Mouse (Mus musculus): ENCODE results near the gene Sumo1. TPM values are rescaled to one million over a fixed set of nuclear protein-coding genes. Genes with fewer than 3 reads are reported as not detected.
"Not testable (repeated sequence)": the region's sequence is repeated elsewhere in the genome, so short reads cannot be mapped to it uniquely, and the experiment has no call there.

Gene Sumo1
- polyA plus RNA-seq, 1 experiment = 32.2 TPM

DNA sequence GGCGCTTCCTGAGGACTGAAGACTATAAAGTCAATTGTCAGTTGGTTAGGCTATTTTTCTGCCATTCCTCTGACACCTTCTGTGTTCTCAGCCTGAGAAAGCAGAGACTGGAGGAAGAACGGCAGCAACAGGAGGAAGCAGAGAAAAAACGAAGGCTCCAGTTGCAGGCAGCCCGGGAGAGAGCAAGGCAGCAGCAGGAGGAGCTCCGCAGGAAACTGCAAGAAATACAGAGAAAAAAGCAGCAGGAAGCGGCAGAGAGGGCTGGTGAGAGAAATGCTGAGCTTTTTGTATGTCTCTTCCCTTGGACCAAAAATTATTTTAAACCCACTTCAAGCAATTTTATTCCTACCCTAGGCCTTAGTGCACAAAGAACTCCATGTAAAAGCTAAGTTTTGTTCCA lies 37.6 kb downstream of the Sumo1 start:
- H3K4me1 ChIP-seq (ENCODE audit: control insufficient read depth, insufficient read depth, low read length) = peaks cover 4% of the 10 kb centered on the region
- no peaks in the 10 kb centered on the region for H3K36me3 ChIP-seq (ENCODE audit: control insufficient read depth, insufficient read depth, low read length)
- no peaks in the 10 kb centered on the region for H3K27me3 ChIP-seq (ENCODE audit: control insufficient read depth, insufficient read depth, low read length)
- no peak overlapping the region for H3K4me3 ChIP-seq (ENCODE audit: control insufficient read depth, low read depth, low read length)
- H3K27ac ChIP-seq (ENCODE audit: control insufficient read depth, insufficient read depth, low read depth, low read length) = peak overlapping the region; percentile 21; the same call in 1 of the 2 replicates
- TF ChIP-seq POLR2A (IDR thresholded peaks at IDR 0.05; ENCODE audit: control insufficient read depth, low read depth, low read length) (no peak), CTCF (IDR thresholded peaks at IDR 0.05; ENCODE audit: control insufficient read depth, insufficient read depth, insufficient replicate concordance, low read depth, low read length) (no peak)

- Histone ChIP-seq H3K27ac (ENCODE audit: control insufficient read depth, insufficient read depth, low read depth, low read length) (no peak overlapping the region; the same call in 1 of the 2 replicates), H3K36me3 (ENCODE audit: control insufficient read depth, insufficient read depth, low read length) (no peaks in the 10 kb centered on the region; the same call in 1 of the 2 replicates), H3K27me3 (ENCODE audit: control insufficient read depth, insufficient read depth, low read length) (no peaks in the 10 kb centered on the region), H3K4me3 (ENCODE audit: control insufficient read depth, low read depth, low read length) (no peak overlapping the region), H3K4me1 (ENCODE audit: control insufficient read depth, insufficient read depth, low read length) (peaks cover 4% of the 10 kb centered on the region)
- TF ChIP-seq CTCF (IDR thresholded peaks at IDR 0.05; ENCODE audit: control insufficient read depth, insufficient read depth, insufficient replicate concordance, low read depth, low read length) (no peak), POLR2A (IDR thresholded peaks at IDR 0.05; ENCODE audit: control insufficient read depth, low read depth, low read length) (no peak)
These were observed 38.5 kb downstream of the Sumo1 start for GRCm38 (mm10) chr1:59631986-59632659.

GRCm38 (mm10) chr1:59630356-59630755 lies 40.3 kb downstream of the Sumo1 start:
- H3K36me3 ChIP-seq (ENCODE audit: control insufficient read depth, insufficient read depth, low read length); H3K4me1 ChIP-seq (ENCODE audit: control insufficient read depth, insufficient read depth, low read length); H3K4me3 ChIP-seq (ENCODE audit: control insufficient read depth, low read depth, low read length); H3K27ac ChIP-seq (ENCODE audit: control insufficient read depth, insufficient read depth, low read depth, low read length); H3K27me3 ChIP-seq (ENCODE audit: control insufficient read depth, insufficient read depth, low read length): not testable (repeated sequence)

GRCm38 (mm10) chr1:59629194-59629593 lies 41.4 kb downstream of the Sumo1 start:
- TF ChIP-seq POLR2A (IDR thresholded peaks at IDR 0.05; ENCODE audit: control insufficient read depth, low read depth, low read length) (no peak), CTCF (IDR thresholded peaks at IDR 0.05; ENCODE audit: control insufficient read depth, insufficient read depth, insufficient replicate concordance, low read depth, low read length) (no peak)
- Histone ChIP-seq H3K27me3 (ENCODE audit: control insufficient read depth, insufficient read depth, low read length) (no peaks in the 10 kb centered on the region), H3K36me3 (ENCODE audit: control insufficient read depth, insufficient read depth, low read length) (no peaks in the 10 kb centered on the region; the same call in 1 of the 2 replicates), H3K27ac (ENCODE audit: control insufficient read depth, insufficient read depth, low read depth, low read length) (no peak overlapping the region), H3K4me3 (ENCODE audit: control insufficient read depth, low read depth, low read length) (no peak overlapping the region), H3K4me1 (ENCODE audit: control insufficient read depth, insufficient read depth, low read length) (peaks cover 2% of the 10 kb centered on the region; the same call in 1 of the 2 replicates)

DNA sequence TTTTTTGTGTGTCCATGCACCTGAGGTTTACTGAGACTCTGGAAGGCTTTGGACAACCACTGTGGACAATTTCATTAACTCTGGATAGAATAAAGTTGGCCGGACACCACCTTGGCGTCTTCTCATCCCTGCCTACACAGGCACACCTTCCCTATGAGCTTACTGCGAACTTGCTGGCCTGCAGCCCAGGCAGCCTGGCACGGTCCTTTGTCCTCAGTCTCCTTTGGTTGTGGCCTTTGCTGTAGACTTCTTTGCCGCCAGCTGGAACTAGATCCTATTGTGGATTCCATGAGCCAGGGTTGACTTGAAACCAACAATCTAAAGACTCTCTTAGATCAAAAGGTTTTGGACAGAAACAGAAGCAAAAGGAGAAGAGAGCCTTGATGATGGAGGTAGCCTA lies 45.2 kb downstream of the Sumo1 start:
- no peaks in the 10 kb centered on the region; the same call in 1 of the 2 replicates for H3K36me3 ChIP-seq (ENCODE audit: control insufficient read depth, insufficient read depth, low read length)
- H3K27me3 ChIP-seq (ENCODE audit: control insufficient read depth, insufficient read depth, low read length) = no peaks in the 10 kb centered on the region
- H3K4me1 ChIP-seq (ENCODE audit: control insufficient read depth, insufficient read depth, low read length) = no peaks in the 10 kb centered on the region
- H3K4me3 ChIP-seq (ENCODE audit: control insufficient read depth, low read depth, low read length) = no peak overlapping the region
- no peak overlapping the region for H3K27ac ChIP-seq (ENCODE audit: control insufficient read depth, insufficient read depth, low read depth, low read length)
- TF ChIP-seq POLR2A (IDR thresholded peaks at IDR 0.05; ENCODE audit: control insufficient read depth, low read depth, low read length) (no peak), CTCF (IDR thresholded peaks at IDR 0.05; ENCODE audit: control insufficient read depth, insufficient read depth, insufficient replicate concordance, low read depth, low read length) (no peak)

GRCm38 (mm10) chr1:59623325-59624017 lies 47.2 kb downstream of the Sumo1 start:
- no peak overlapping the region for H3K27ac ChIP-seq (ENCODE audit: control insufficient read depth, insufficient read depth, low read depth, low read length)
- H3K27me3 ChIP-seq (ENCODE audit: control insufficient read depth, insufficient read depth, low read length) = no peaks in the 10 kb centered on the region
- H3K4me3 ChIP-seq (ENCODE audit: control insufficient read depth, low read depth, low read length) = no peak overlapping the region
- no peak for TF ChIP-seq POLR2A (IDR thresholded peaks at IDR 0.05; ENCODE audit: control insufficient read depth, low read depth, low read length)
- peak; percentile 34; the same call in 1 of the 2 replicates for TF ChIP-seq CTCF (IDR thresholded peaks at IDR 0.05; ENCODE audit: control insufficient read depth, insufficient read depth, insufficient replicate concordance, low read depth, low read length)
- no peaks in the 10 kb centered on the region; the same call in 1 of the 2 replicates for H3K36me3 ChIP-seq (ENCODE audit: control insufficient read depth, insufficient read depth, low read length)
- peaks cover 2% of the 10 kb centered on the region; the same call in 1 of the 2 replicates for H3K4me1 ChIP-seq (ENCODE audit: control insufficient read depth, insufficient read depth, low read length)

GRCm38 (mm10) chr1:59619201-59619600 lies 51.4 kb downstream of the Sumo1 start:
- Histone ChIP-seq H3K27ac (ENCODE audit: control insufficient read depth, insufficient read depth, low read depth, low read length) (no peak overlapping the region), H3K4me3 (ENCODE audit: control insufficient read depth, low read depth, low read length) (peak overlapping the region; percentile 93), H3K27me3 (ENCODE audit: control insufficient read depth, insufficient read depth, low read length) (no peaks in the 10 kb centered on the region), H3K36me3 (ENCODE audit: control insufficient read depth, insufficient read depth, low read length) (no peaks in the 10 kb centered on the region), H3K4me1 (ENCODE audit: control insufficient read depth, insufficient read depth, low read length) (peaks cover 2% of the 10 kb centered on the region; the same call in 1 of the 2 replicates)
- TF ChIP-seq POLR2A (IDR thresholded peaks at IDR 0.05; ENCODE audit: control insufficient read depth, low read depth, low read length) (0 out of 2 replicates have a peak, but pooled peaks have one; percentile 27), CTCF (IDR thresholded peaks at IDR 0.05; ENCODE audit: control insufficient read depth, insufficient read depth, insufficient replicate concordance, low read depth, low read length) (no peak)

Data from testis, adult 2 months (tissue).